Mouse (Mus musculus) megakaryocyte-erythroid progenitor cell, adult 5-6 weeks (primary cell): Measurements from ENCODE around the gene Wdr78. TPM values are rescaled to one million over a fixed set of nuclear protein-coding genes. Genes with fewer than 3 reads are reported as not detected.

ENCODE experiments used
- ATAC-seq: replicated peaks from 2 replicates; pipeline ENCODE4 v1.8.0; 2016; ENCODE audit warnings: mild to moderate bottlenecking, inconsistent platforms; ENCODE audit not compliant: severe bottlenecking, poor library complexity, low FRiP score, low TSS enrichment
- total RNA-seq, 2 experiments: library from RNA; stranded (forward) in 1 of 2; stranded (reverse) in 1 of 2; fragments of 200-1000, 215-1000 nt in 1 of 2; fragments of >200 nt in 1 of 2; fragmentation: Nextera tagmentation in 1 of 2; gene quantifications; 2 replicates each; pipeline ENCODE4 v1.2.3; 2014 to 2017

Gene Wdr78
- 2.7 and 5.0 TPM in 2 replicates for total RNA-seq (2014; fragmentation: Nextera tagmentation)
- total RNA-seq (2017) = 1.6 and 9.8 TPM in 2 replicates

- ATAC-seq = peak; percentile 94
Measured at GRCm38 (mm10) chr4:103114184-103115111, at the start of gene Wdr78, which contains the start of gene Mier1. TSS of gene Wdr78 (minus strand) at chr4:103114555. TSS of gene Mier1 (plus strand) at chr4:103114390.

GRCm38 (mm10) chr4:103158781-103159180, 44.4 kb upstream of the Wdr78 start:
- ATAC-seq = no peak

- no peak for ATAC-seq
Measured at GRCm38 (mm10) chr4:103151946-103152345, 37.6 kb upstream of the Wdr78 start.

DNA sequence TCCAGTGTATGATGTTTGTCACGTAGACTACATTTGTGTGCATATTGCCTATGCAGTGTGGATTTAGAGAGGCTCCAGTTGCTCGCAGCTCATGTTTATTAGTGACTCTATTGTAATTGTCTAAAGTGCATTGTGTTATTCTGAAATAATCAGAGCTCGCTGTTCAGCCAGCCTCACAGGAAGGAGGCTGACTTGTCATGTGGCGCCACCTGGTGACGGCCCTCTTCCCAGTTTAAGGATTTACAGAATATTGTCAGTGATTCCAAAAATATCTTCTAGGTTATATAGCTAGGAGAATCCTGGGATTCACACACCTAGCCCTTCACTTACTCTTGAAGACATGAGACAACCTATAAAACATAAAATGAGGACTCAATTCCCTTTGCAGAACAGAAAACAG, 32.0 kb upstream of the Wdr78 start:
- ATAC-seq = peak; percentile 85

DNA sequence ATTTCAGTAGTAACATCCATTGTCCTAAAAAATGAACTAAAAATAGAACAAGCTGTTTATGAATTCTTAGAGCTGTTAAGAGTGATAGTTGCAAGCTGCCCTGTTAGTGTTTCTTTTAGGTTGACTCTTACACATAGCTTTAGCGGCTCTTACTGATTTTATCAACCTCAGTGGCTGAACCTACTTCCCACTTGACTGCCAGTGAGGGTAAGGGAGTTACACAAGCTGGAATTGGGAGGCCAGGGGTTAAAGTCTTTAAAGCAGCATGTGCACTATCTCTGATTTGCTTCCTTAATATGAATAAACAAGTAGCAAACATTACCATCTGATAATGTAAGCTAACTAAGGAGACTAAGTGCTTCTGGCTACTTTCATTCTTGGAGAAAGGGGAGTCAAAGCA, 22.6 kb upstream of the Wdr78 start:
- no peak for ATAC-seq

- ATAC-seq = peak; percentile 64
Measured at GRCm38 (mm10) chr4:103126533-103126932, 12.2 kb upstream of the Wdr78 start.

DNA sequence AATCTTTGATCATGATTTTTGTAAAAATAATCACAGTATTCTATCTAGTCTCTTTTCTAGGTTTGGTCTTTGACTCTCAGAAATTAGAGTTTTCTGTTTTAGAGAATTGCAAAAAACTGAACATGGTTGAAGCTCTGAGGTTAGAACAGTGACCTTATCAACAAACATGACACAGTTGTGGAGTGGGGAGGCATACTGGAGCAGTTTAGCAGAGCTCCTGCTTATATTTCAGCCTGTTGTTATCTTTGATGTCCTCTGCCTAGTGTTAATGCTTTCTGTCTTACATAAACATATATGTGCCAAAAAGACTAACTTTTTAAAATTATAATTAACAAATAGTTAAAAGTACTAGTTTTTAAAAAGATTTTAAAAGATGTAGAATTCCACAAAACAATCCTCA, 9.3 kb upstream of the Wdr78 start:
- ATAC-seq = peak; percentile 62

- peak; percentile 27; the same call in 1 of the 2 replicates for ATAC-seq
Measured at GRCm38 (mm10) chr4:103123086-103123485, 8.7 kb upstream of the Wdr78 start.

GRCm38 (mm10) chr4:103120874-103121389, 6.6 kb upstream of the Wdr78 start:
- ATAC-seq = peak; percentile 39; the same call in 1 of the 2 replicates

- ATAC-seq = no peak
Measured at GRCm38 (mm10) chr4:103120395-103120794, 6.0 kb upstream of the Wdr78 start.

GRCm38 (mm10) chr4:103120028-103120384, 5.7 kb upstream of the Wdr78 start:
- 0 out of 2 replicates have a peak, but pooled peaks have one; percentile 32 for ATAC-seq

- ATAC-seq = peak; percentile 43
Measured at GRCm38 (mm10) chr4:103119229-103120027, 5.1 kb upstream of the Wdr78 start.

DNA sequence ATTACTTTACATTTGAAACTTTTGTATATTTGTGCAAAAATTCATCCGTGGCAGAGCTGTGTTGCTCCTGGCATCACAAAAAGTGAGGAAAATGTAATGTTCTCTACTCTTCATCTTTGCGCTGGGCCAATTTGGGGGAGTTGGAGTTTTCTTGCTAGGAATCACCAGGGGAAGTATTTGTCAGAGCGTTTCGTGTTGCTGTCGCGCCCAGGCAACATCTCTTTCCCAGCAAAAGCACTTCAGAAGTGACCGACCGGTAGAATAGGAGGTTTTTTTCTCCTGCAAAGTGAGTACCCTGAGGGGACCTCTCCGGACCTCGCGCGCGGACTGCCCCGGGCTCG, 4.5 kb upstream of the Wdr78 start:
- no peak for ATAC-seq

GRCm38 (mm10) chr4:103113402-103113801, 953 bp downstream of the Wdr78 start:
- ATAC-seq = no peak

DNA sequence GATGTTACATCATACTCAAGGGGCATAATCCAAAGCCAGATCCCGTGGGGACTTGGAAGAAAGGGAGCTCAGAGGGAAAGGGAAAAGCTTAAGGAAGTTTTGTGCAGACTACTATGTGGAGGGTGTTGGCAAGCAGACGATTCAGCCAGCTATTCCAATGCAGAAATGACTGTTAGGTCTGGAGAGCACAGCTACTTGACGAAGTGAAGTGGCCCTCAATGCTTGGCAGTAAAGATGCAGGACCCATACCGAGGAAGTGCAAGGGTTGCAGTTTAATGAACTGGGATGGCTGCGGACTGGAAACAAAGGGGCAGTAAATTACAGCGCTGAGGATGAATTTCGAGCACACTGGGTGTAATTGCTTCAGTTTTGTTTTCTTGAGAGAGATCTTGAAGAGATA, 1.7 kb downstream of the Wdr78 start:
- no peak for ATAC-seq

DNA sequence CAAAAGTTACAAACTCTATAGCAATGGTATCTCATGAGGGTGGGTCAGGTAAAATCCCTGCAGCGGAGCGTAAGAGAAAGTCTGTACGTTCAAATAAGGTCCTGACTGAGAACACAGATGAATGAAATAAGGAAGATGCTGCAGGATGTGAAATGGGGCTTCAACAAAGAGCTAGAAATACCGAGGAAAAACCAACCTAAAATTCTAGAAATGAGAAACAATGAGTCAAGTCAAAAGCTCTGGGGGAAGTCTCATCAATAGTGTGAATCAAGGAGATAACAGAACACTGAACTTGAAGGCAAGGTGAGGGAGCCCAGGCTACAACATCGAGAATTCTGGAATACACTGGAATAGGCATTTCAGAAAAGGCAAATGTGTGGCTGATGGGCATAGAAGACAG, 15.8 kb downstream of the Wdr78 start:
- no peak for ATAC-seq

- ATAC-seq = no peak
Measured at GRCm38 (mm10) chr4:103095921-103096320, 18.4 kb downstream of the Wdr78 start.

DNA sequence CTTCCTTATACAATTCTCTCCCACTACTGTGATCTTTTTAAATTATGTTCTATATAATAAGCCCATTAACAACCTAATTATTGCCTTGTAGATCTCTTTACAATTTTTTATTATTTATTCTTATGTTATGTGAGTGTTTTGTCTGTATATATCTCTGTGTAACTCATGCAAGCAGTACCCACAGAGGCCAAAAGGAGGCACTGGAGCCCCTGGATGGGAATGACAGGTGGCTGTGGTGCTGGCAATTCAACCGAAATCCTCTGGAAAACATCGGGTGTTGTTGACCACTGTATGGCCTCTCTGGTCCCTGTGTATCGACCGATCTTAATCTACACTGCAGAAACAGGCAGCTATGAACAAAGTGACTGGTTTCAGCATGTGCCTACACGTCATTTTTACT, 29.1 kb downstream of the Wdr78 start:
- 0 out of 2 replicates have a peak, but pooled peaks have one; percentile 41 for ATAC-seq

DNA sequence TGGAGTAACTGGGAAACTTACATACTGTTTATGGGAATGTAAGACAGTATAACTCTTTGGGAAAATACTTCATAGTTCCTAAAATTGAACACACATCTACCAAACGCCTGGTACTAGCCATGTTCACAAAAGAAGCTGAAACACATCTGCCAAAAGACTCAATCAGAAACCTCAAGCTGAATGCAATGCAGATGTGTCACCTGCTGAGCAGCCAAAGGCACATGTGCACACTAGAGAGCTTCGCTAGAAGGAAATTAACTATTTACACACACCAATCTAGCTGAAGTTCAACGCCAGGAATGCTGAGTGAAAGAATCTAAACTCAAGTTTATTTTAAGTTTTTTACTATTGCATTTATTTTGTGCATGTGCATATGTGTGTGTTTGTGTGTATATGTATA, 43.7 kb downstream of the Wdr78 start:
- ATAC-seq = no peak
